Mouse (Mus musculus) CH12.LX (cell line): ENCODE results near the gene Zbtb20. TPM values are rescaled to one million over a fixed set of nuclear protein-coding genes. Genes with fewer than 3 reads are reported as not detected.

Source experiments
- DNase-seq: peaks from one replicate; pipeline ENCODE4 v3.0.0-alpha.2; 2013; ENCODE audit errors: extremely low read depth
- H3K27ac ChIP-seq: 2 replicates; pipeline ENCODE4 v1.5.1; 2012; ENCODE audit warnings: low read depth, mild to moderate bottlenecking, control low read depth, moderate library complexity; ENCODE audit not compliant: insufficient read depth
- H3K27me3 ChIP-seq: replicated peaks from 2 replicates; pipeline ENCODE3; 2012; ENCODE audit warnings: inconsistent platforms
- H3K36me3 ChIP-seq, 2 experiments: replicated peaks in 1 of 2; 2 replicates each; pipeline versions ENCODE3 to v1.6.1; 2012; ENCODE audit warnings: inconsistent platforms in 1 of 2, low read length in 1 of 2, mild to moderate bottlenecking in 1 of 2, mixed read lengths in 1 of 2, moderate library complexity in 1 of 2; ENCODE audit not compliant: control insufficient read depth in 1 of 2, insufficient read depth in 1 of 2
- H3K4me1 ChIP-seq, 2 experiments: 2 replicates each; pipeline ENCODE4 v1.6.1; 2012; ENCODE audit warnings: inconsistent platforms in 1 of 2, moderate library complexity in 1 of 2; ENCODE audit not compliant: insufficient read depth in 2 of 2, control insufficient read depth in 1 of 2
- H3K4me2 ChIP-seq: 2 replicates; pipeline ENCODE4 v1.6.1; 2012; ENCODE audit warnings: low read depth, mild to moderate bottlenecking, control low read depth; ENCODE audit not compliant: poor library complexity, insufficient read depth, severe bottlenecking
- H3K4me3 ChIP-seq, 3 experiments: fragments of 150-350 bp in 1 of 3; sonication (generic) in 1 of 3; replicated peaks in 1 of 3; 2 replicates each; pipeline versions ENCODE3 to v1.5.1; 2011 to 2012; ENCODE audit warnings: low read depth in 2 of 3, low read length in 2 of 3, mild to moderate bottlenecking in 2 of 3, moderate library complexity in 2 of 3, control low read depth in 1 of 3, improper control_type of control experiment in 1 of 3, inconsistent platforms in 1 of 3, mixed read lengths in 1 of 3; ENCODE audit not compliant: poor library complexity in 1 of 3
- H3K79me2 ChIP-seq: replicated peaks from 2 replicates; pipeline ENCODE4 v1.6.1; 2012; ENCODE audit warnings: mild to moderate bottlenecking, moderate library complexity; ENCODE audit not compliant: control insufficient read depth, poor library complexity, insufficient read depth, severe bottlenecking; ENCODE audit errors: extremely low read depth
- H3K9ac ChIP-seq: 2 replicates; pipeline ENCODE4 v1.6.1; 2012; ENCODE audit warnings: low read depth, mild to moderate bottlenecking, control low read depth, moderate library complexity; ENCODE audit not compliant: insufficient read depth
- H3K9me3 ChIP-seq: replicated peaks from 2 replicates; pipeline ENCODE3; 2012; ENCODE audit warnings: low read length, inconsistent platforms, mixed read lengths
- BHLHE40 ChIP-seq: IDR thresholded peaks from 2 replicates; pipeline ENCODE4 v1.6.1; 2011; ENCODE audit warnings: mild to moderate bottlenecking, low read depth, low read length, improper control_type of control experiment
- CHD1 ChIP-seq: IDR thresholded peaks from 2 replicates; pipeline ENCODE4 v1.6.1; 2012; ENCODE audit warnings: low read depth, low read length, improper control_type of control experiment, inconsistent platforms
- CHD2 ChIP-seq: IDR thresholded peaks from 2 replicates; pipeline ENCODE4 v1.6.1; 2011; ENCODE audit warnings: low read length, improper control_type of control experiment
- E2F4 ChIP-seq: IDR thresholded peaks from 2 replicates; pipeline ENCODE4 v1.6.1; 2011; ENCODE audit warnings: low read depth, low read length, improper control_type of control experiment; ENCODE audit not compliant: insufficient replicate concordance
- EP300 ChIP-seq: IDR thresholded peaks from 2 replicates; pipeline ENCODE4 v1.6.1; 2011; ENCODE audit warnings: low read length, improper control_type of control experiment
- ETS1 ChIP-seq: conservative IDR thresholded peaks from 2 replicates; pipeline ENCODE4 v1.6.1; 2012; ENCODE audit warnings: low read depth, mild to moderate bottlenecking, inconsistent platforms, low read length, improper control_type of control experiment, moderate library complexity
- IRF4 ChIP-seq: IDR thresholded peaks from 2 replicates; pipeline ENCODE4 v1.6.1; 2014; ENCODE audit warnings: low read depth, mild to moderate bottlenecking, inconsistent platforms, low read length, improper control_type of control experiment
- JUND ChIP-seq: conservative IDR thresholded peaks from 2 replicates; pipeline ENCODE4 v1.6.1; 2011; ENCODE audit warnings: low read depth, low read length, improper control_type of control experiment
- KAT2A ChIP-seq: IDR thresholded peaks from 2 replicates; pipeline ENCODE4 v1.6.1; 2012; ENCODE audit warnings: low read length, improper control_type of control experiment, inconsistent platforms; ENCODE audit not compliant: insufficient replicate concordance
- MAFK ChIP-seq: IDR thresholded peaks from 2 replicates; pipeline ENCODE4 v1.6.1; 2011; ENCODE audit warnings: low read length, improper control_type of control experiment; ENCODE audit not compliant: insufficient replicate concordance
- MAZ ChIP-seq: IDR thresholded peaks from 2 replicates; pipeline ENCODE4 v1.6.1; 2012; ENCODE audit warnings: low read depth, mild to moderate bottlenecking, inconsistent platforms, low read length, improper control_type of control experiment, moderate library complexity
- MXI1 ChIP-seq: IDR thresholded peaks from 2 replicates; pipeline ENCODE4 v1.6.1; 2011; ENCODE audit warnings: mild to moderate bottlenecking, low read depth, low read length, improper control_type of control experiment
- NELFE ChIP-seq: IDR thresholded peaks from 2 replicates; pipeline ENCODE4 v1.6.1; 2011; ENCODE audit warnings: low read depth, low read length, improper control_type of control experiment
- NRF1 ChIP-seq: IDR thresholded peaks from 2 replicates; pipeline ENCODE4 v1.6.1; 2014; ENCODE audit warnings: low read depth, mild to moderate bottlenecking, inconsistent platforms, low read length, improper control_type of control experiment, moderate library complexity
- POLR2A ChIP-seq: IDR thresholded peaks from 2 replicates; pipeline ENCODE4 v1.6.1; 2011; ENCODE audit warnings: low read depth, mild to moderate bottlenecking, improper control_type of control experiment, low read length
- POLR2AphosphoS2 ChIP-seq: IDR thresholded peaks from 2 replicates; pipeline ENCODE4 v1.6.1; 2011; ENCODE audit warnings: low read depth, low read length, improper control_type of control experiment
- RAD21 ChIP-seq: IDR thresholded peaks from 2 replicates; pipeline ENCODE4 v1.6.1; 2011; ENCODE audit warnings: low read depth, mild to moderate bottlenecking, low read length, improper control_type of control experiment, moderate library complexity
- SIN3A ChIP-seq: IDR thresholded peaks from 2 replicates; pipeline ENCODE4 v1.6.1; 2012; ENCODE audit warnings: low read length, improper control_type of control experiment, inconsistent platforms
- SMC3 ChIP-seq: IDR thresholded peaks from 2 replicates; pipeline ENCODE4 v1.6.1; 2011; ENCODE audit warnings: low read depth, low read length, improper control_type of control experiment
- TBP ChIP-seq: conservative IDR thresholded peaks from 2 replicates; pipeline ENCODE4 v1.6.1; 2011; ENCODE audit warnings: low read depth, low read length, improper control_type of control experiment
- TCF12 ChIP-seq: IDR thresholded peaks from 2 replicates; pipeline ENCODE4 v1.6.1; 2014; ENCODE audit warnings: low read depth, mild to moderate bottlenecking, inconsistent platforms, low read length, improper control_type of control experiment
- USF1 ChIP-seq: IDR thresholded peaks from 2 replicates; pipeline ENCODE4 v1.6.1; 2014; ENCODE audit warnings: low read depth, mild to moderate bottlenecking, inconsistent platforms, low read length, improper control_type of control experiment
- USF2 ChIP-seq: conservative IDR thresholded peaks from 2 replicates; pipeline ENCODE4 v1.6.1; 2011; ENCODE audit warnings: low read depth, low read length, improper control_type of control experiment
- ZC3H11A ChIP-seq: IDR thresholded peaks from 2 replicates; pipeline ENCODE4 v1.6.1; 2012; ENCODE audit warnings: low read depth, mild to moderate bottlenecking, inconsistent platforms, low read length, improper control_type of control experiment
- ZMIZ1 ChIP-seq: IDR thresholded peaks from 2 replicates; pipeline ENCODE4 v1.6.1; 2012; ENCODE audit warnings: low read depth, mild to moderate bottlenecking, inconsistent platforms, low read length, improper control_type of control experiment
- ZNF384 ChIP-seq: IDR thresholded peaks from 2 replicates; pipeline ENCODE4 v1.6.1; 2012; ENCODE audit warnings: low read depth, low read length, improper control_type of control experiment, inconsistent platforms
- dilution Hi-C: fragments of 300-500 bp; cut with MboI; formaldehyde crosslinking; loops from 2 replicates; pipeline ENCODE4 v1.14.3; 2020; ENCODE audit warnings: low sequenced_read_pairs; ENCODE audit not compliant: extremely low pct_unique_long_range_greater_than_20kb, extremely low pct_ligation_motif_present
- in situ Hi-C: fragments of 300-500 bp; cut with MboI; formaldehyde crosslinking; loops from 3 replicates; pipeline ENCODE4 v1.14.3; 2019; ENCODE audit warnings: low sequenced_read_pairs, low pct_ligation_motif_present, low pct_unique_long_range_greater_than_20kb, mixed read lengths
- polyA plus RNA-seq: library from polyadenylated mRNA; unstranded; fragments of >175 nt; gene quantifications from 2 replicates; pipeline ENCODE4 v1.2.1, GENCODE M21; 2012; ENCODE audit warnings: low read depth; ENCODE audit not compliant: insufficient read length
- total RNA-seq, 2 experiments: library from RNA; depleted of rRNA; stranded (reverse); fragments of 300-350 nt in 1 of 2; fragments of >200 nt in 1 of 2; gene quantifications; 2 replicates each; pipeline ENCODE4 v1.2.3; 2012 to 2014

Gene Zbtb20
- total and polyA plus RNA-seq, 3 experiments, result 24.9 to 58.0 (median 51.6) TPM

GRCm38 (mm10) chr16:43274057-43274595 lies 398.4 kb downstream of the Zbtb20 start:
- no peaks in the 10 kb centered on the region for H3K4me1 ChIP-seq
- no peak for DNase-seq
- no peaks in the 10 kb centered on the region for H3K27me3 ChIP-seq
- H3K79me2 ChIP-seq, result no peaks in the 10 kb centered on the region
- no peak overlapping the region for H3K4me2 ChIP-seq
- no peak overlapping the region for H3K4me3 ChIP-seq
- in situ Hi-C loops (no loop called here), dilution Hi-C loops (no loop called here)
- no peak overlapping the region for H3K9ac ChIP-seq
- TF ChIP-seq RAD21, result no peak
- no peak for TF ChIP-seq ZNF384
- TF ChIP-seq TBP, result no peak
- TF ChIP-seq JUND, result no peak
- TF ChIP-seq ZMIZ1, result no peak
- no peak for TF ChIP-seq CHD2
- no peak for TF ChIP-seq KAT2A
- no peak for TF ChIP-seq IRF4
- TF ChIP-seq NRF1, result no peak
- TF ChIP-seq TCF12, result no peak
- TF ChIP-seq EP300, result no peak
- no peak for TF ChIP-seq E2F4
- no peak for TF ChIP-seq MXI1
- TF ChIP-seq NELFE, result no peak
- TF ChIP-seq POLR2A, result no peak
- no peak for TF ChIP-seq SMC3
- TF ChIP-seq ZC3H11A, result no peak
- no peak for TF ChIP-seq POLR2AphosphoS2
- TF ChIP-seq BHLHE40, result no peak
- no peak for TF ChIP-seq USF2
- no peaks in the 10 kb centered on the region for H3K9me3 ChIP-seq
- H3K27ac ChIP-seq, result no peak overlapping the region
- no peaks in the 10 kb centered on the region for H3K36me3 ChIP-seq

- H3K79me2 ChIP-seq, result no peaks in the 10 kb centered on the region
- H3K9ac ChIP-seq, result no peak overlapping the region
- H3K4me2 ChIP-seq, result no peak overlapping the region
- dilution Hi-C loops, result no loop called here
- no peaks in the 10 kb centered on the region for H3K27me3 ChIP-seq
- TF ChIP-seq SIN3A (no peak), ETS1 (no peak), ZNF384 (no peak), USF1 (no peak), ZMIZ1 (no peak), TBP (no peak), CHD1 (no peak), MAZ (no peak), MAFK (no peak)
- H3K4me3 ChIP-seq, result no peak overlapping the region
- no peak overlapping the region for H3K27ac ChIP-seq
- H3K36me3 ChIP-seq, result no peaks in the 10 kb centered on the region
- H3K4me1 ChIP-seq, result no peaks in the 10 kb centered on the region
- no peak for DNase-seq
- in situ Hi-C loops, result no loop called here
- peaks cover 5% of the 10 kb centered on the region for H3K9me3 ChIP-seq
Measured at GRCm38 (mm10) chr16:43276764-43277163, 401.1 kb downstream of the Zbtb20 start.
